8 mouse cellular contexts compared by ENCODE assay signal in genomic region chr11:59786444-59787198, GRCm38 (mm10). TPM values are rescaled to one million over a fixed set of nuclear protein-coding genes. Genes with fewer than 3 reads are reported as not detected.
DNase-seq lines count a peak whose midpoint lies in the region; ATAC-seq and TF ChIP-seq lines count a peak whose summit lies in the region.

No protein-coding gene starts in this region.

- peaks cover 6% of the 10 kb centered on the region for H3K36me3 ChIP-seq in forebrain, embryonic 14.5 days (ENCODE audit: control insufficient read depth, insufficient read depth, low read length)
- H3K36me3 ChIP-seq in liver, embryonic 13.5 days, result peaks cover 5% of the 10 kb centered on the region
- no peaks in the 10 kb centered on the region for H3K36me3 ChIP-seq in small intestine, adult 2 months (ENCODE audit: control insufficient read depth, insufficient read depth, low read length)

- TF ChIP-seq POLR2A in lung, adult 2 months (IDR thresholded peaks at IDR 0.05; ENCODE audit: borderline replicate concordance, extremely low read depth, low read depth, low read length), result no peak
- no peak for TF ChIP-seq POLR2A in small intestine, adult 2 months (IDR thresholded peaks at IDR 0.05; ENCODE audit: low read depth, low read length)

- H3K4me3 ChIP-seq in lung, adult 2 months (replicated peaks; ENCODE audit: extremely low read depth, low read depth, low read length), result no peak overlapping the region
- peak overlapping the region; percentile 34 for H3K4me3 ChIP-seq in forebrain, embryonic 14.5 days (ENCODE audit: low read depth, low read length)
- H3K4me3 ChIP-seq in liver, embryonic 13.5 days (replicated peaks), result peak overlapping the region; percentile 58
- peak overlapping the region; percentile 55 for H3K4me3 ChIP-seq in small intestine, adult 2 months (ENCODE audit: low read depth, low read length)

- ATAC-seq in forebrain, embryonic 14.5 days, result no peak
- no peak; the same call in 1 of the 2 replicates for ATAC-seq in liver, embryonic 13.5 days (ENCODE audit: low read depth)

- peak; percentile 20 for DNase-seq in lung, adult 2 months
- no peak for DNase-seq in lung, postnatal 10 days
- no peak for DNase-seq in forebrain, embryonic 14.5 days (ENCODE audit: low spot score)
- no peak for DNase-seq in liver, embryonic 13.5 days
- DNase-seq in layer of hippocampus, postnatal 36 days, result no peak
- no peak for DNase-seq in urinary bladder, adult 2 months (ENCODE audit: low spot score)
- no peak for DNase-seq in layer of hippocampus, adult 18-20 months (ENCODE audit: low spot score in 2 of 2)

- TF ChIP-seq CTCF in lung, adult 2 months (IDR thresholded peaks at IDR 0.05; ENCODE audit: insufficient read depth, low read length), result no peak
- no peak for TF ChIP-seq CTCF in small intestine, adult 2 months (IDR thresholded peaks at IDR 0.05; ENCODE audit: extremely low read depth, insufficient read length, insufficient replicate concordance, low read depth, low read length)

- no peak overlapping the region for H3K27ac ChIP-seq in forebrain, embryonic 14.5 days (ENCODE audit: low read depth, low read length)
- no peak overlapping the region for H3K27ac ChIP-seq in liver, embryonic 13.5 days
- no peak overlapping the region for H3K27ac ChIP-seq in small intestine, adult 2 months (ENCODE audit: insufficient read depth, low read depth, low read length)

- no peaks in the 10 kb centered on the region for H3K9me3 ChIP-seq in forebrain, embryonic 14.5 days (replicated peaks; ENCODE audit: control insufficient read depth, low read length)
- no peaks in the 10 kb centered on the region for H3K9me3 ChIP-seq in liver, embryonic 13.5 days (replicated peaks)

- H3K9ac ChIP-seq in forebrain, embryonic 14.5 days (ENCODE audit: low read length), result peak overlapping the region; percentile 58
- H3K9ac ChIP-seq in liver, embryonic 13.5 days, result peak overlapping the region; percentile 66

- no peaks in the 10 kb centered on the region for H3K27me3 ChIP-seq in forebrain, embryonic 14.5 days (replicated peaks; ENCODE audit: control insufficient read depth, insufficient read depth, low read length)
- 0 out of 2 replicates have a peak, but pooled peaks cover 8% of the 10 kb centered on the region for H3K27me3 ChIP-seq in liver, embryonic 13.5 days
- no peaks in the 10 kb centered on the region for H3K27me3 ChIP-seq in small intestine, adult 2 months (ENCODE audit: control insufficient read depth, insufficient read depth, low read length)

- H3K4me1 ChIP-seq in lung, adult 2 months (ENCODE audit: control insufficient read depth, insufficient read depth, low read length), result peaks cover 6% of the 10 kb centered on the region
- H3K4me1 ChIP-seq in forebrain, embryonic 14.5 days (ENCODE audit: control insufficient read depth, insufficient read depth, low read length), result peaks cover 6% of the 10 kb centered on the region; the same call in 1 of the 2 replicates
- peaks cover 12% of the 10 kb centered on the region for H3K4me1 ChIP-seq in liver, embryonic 13.5 days (replicated peaks)
- H3K4me1 ChIP-seq in small intestine, adult 2 months (ENCODE audit: control insufficient read depth, insufficient read depth, insufficient read length, low read length), result peaks cover 9% of the 10 kb centered on the region

- peak overlapping the region; percentile 67 for H3K4me2 ChIP-seq in forebrain, embryonic 14.5 days (ENCODE audit: low read length)
- H3K4me2 ChIP-seq in liver, embryonic 13.5 days, result peak overlapping the region; percentile 84

- WGBS in lung, adult 2 months, result 40% methylated on average over 15 of the region's 15 CpGs
- 60% methylated on average over 15 of the region's 15 CpGs for WGBS in forebrain, embryonic 14.5 days
- WGBS in liver, embryonic 13.5 days (ENCODE audit: insufficient replicate concordance), result 46% methylated on average over 15 of the region's 15 CpGs
- WGBS in small intestine, adult 2 months, result 22% methylated on average over 15 of the region's 15 CpGs

RNA-seq across cellular contexts. Expression of gene Pld6, which starts 0.8 kb away (rescaled TPM):
- 2.0 and 2.9 TPM in 2 replicates for polyA plus RNA-seq in lung, adult 2 months (2012; rRNA removed)
- 1.3 and 1.5 TPM in 2 replicates for polyA plus RNA-seq in forebrain, embryonic 14.5 days (2014; fragmentation: Nextera tagmentation; extraction: Ambion mirVana)
- polyA plus RNA-seq in liver, embryonic 13.5 days (2015; fragmentation: Nextera tagmentation; extraction: Ambion mirVana), result 2.8 TPM in 2 replicates
- polyA plus RNA-seq in small intestine, adult 2 months (2012; rRNA removed), result 0.72 and 1.3 TPM in 2 replicates
- total RNA-seq in layer of hippocampus, postnatal 36 days (2021), result under 1 TPM; 0.20 to 0.28 TPM
- 1.2 and 1.5 TPM in 2 replicates for polyA plus RNA-seq in urinary bladder, adult 2 months (2012; rRNA removed)
- under 1 TPM; 0.35 to 0.61 TPM for total RNA-seq in layer of hippocampus, adult 18-20 months (2021)

RNA-seq across cellular contexts. Expression of gene Flcn, which starts 23.2 kb away (rescaled TPM):
- polyA plus RNA-seq in lung, adult 2 months (2012; rRNA removed), result 58.9 and 59.6 TPM in 2 replicates
- polyA plus RNA-seq in forebrain, embryonic 14.5 days (2014; fragmentation: Nextera tagmentation; extraction: Ambion mirVana), result 29.4 and 36.6 TPM in 2 replicates
- polyA plus RNA-seq in liver, embryonic 13.5 days (2015; fragmentation: Nextera tagmentation; extraction: Ambion mirVana), result 14.0 and 15.6 TPM in 2 replicates
- polyA plus RNA-seq in small intestine, adult 2 months (2012; rRNA removed), result 9.9 and 23.8 TPM in 2 replicates
- 10 to 100 TPM; 41.2 to 44.3 TPM for total RNA-seq in layer of hippocampus, postnatal 36 days (2021)
- 42.6 and 48.8 TPM in 2 replicates for polyA plus RNA-seq in urinary bladder, adult 2 months (2012; rRNA removed)
- 10 to 100 TPM; 51.5 to 51.8 TPM for total RNA-seq in layer of hippocampus, adult 18-20 months (2021)

RNA-seq across cellular contexts. Expression of gene Nt5m, which starts 52.6 kb away (rescaled TPM):
- 18.5 and 19.0 TPM in 2 replicates for polyA plus RNA-seq in lung, adult 2 months (2012; rRNA removed)
- polyA plus RNA-seq in forebrain, embryonic 14.5 days (2014; fragmentation: Nextera tagmentation; extraction: Ambion mirVana), result 52.6 and 54.8 TPM in 2 replicates
- polyA plus RNA-seq in liver, embryonic 13.5 days (2015; fragmentation: Nextera tagmentation; extraction: Ambion mirVana), result 13.6 and 14.4 TPM in 2 replicates
- polyA plus RNA-seq in small intestine, adult 2 months (2012; rRNA removed), result 15.7 and 29.4 TPM in 2 replicates
- 10 to 100 TPM; 59.2 to 62.3 TPM for total RNA-seq in layer of hippocampus, postnatal 36 days (2021)
- polyA plus RNA-seq in urinary bladder, adult 2 months (2012; rRNA removed), result 18.4 and 21.0 TPM in 2 replicates
- total RNA-seq in layer of hippocampus, adult 18-20 months (2021), result 10 to 100 TPM; 55.6 to 56.0 TPM

RNA-seq across cellular contexts. Expression of gene Cops3, which starts 53.0 kb away (rescaled TPM):
- polyA plus RNA-seq in lung, adult 2 months (2012; rRNA removed), result 12.3 and 17.7 TPM in 2 replicates
- 232 and 257 TPM in 2 replicates for polyA plus RNA-seq in forebrain, embryonic 14.5 days (2014; fragmentation: Nextera tagmentation; extraction: Ambion mirVana)
- 127 and 141 TPM in 2 replicates for polyA plus RNA-seq in liver, embryonic 13.5 days (2015; fragmentation: Nextera tagmentation; extraction: Ambion mirVana)
- polyA plus RNA-seq in small intestine, adult 2 months (2012; rRNA removed), result 6.0 and 9.5 TPM in 2 replicates
- 10 to 100 TPM; 75.7 to 80.4 TPM for total RNA-seq in layer of hippocampus, postnatal 36 days (2021)
- polyA plus RNA-seq in urinary bladder, adult 2 months (2012; rRNA removed), result 36.1 and 44.7 TPM in 2 replicates
- 10 to 100 TPM; 72.0 to 73.3 TPM for total RNA-seq in layer of hippocampus, adult 18-20 months (2021)
